Mouse (Mus musculus): ENCODE results near the gene Vmn1r232.

Gene Vmn1r232

DNA sequence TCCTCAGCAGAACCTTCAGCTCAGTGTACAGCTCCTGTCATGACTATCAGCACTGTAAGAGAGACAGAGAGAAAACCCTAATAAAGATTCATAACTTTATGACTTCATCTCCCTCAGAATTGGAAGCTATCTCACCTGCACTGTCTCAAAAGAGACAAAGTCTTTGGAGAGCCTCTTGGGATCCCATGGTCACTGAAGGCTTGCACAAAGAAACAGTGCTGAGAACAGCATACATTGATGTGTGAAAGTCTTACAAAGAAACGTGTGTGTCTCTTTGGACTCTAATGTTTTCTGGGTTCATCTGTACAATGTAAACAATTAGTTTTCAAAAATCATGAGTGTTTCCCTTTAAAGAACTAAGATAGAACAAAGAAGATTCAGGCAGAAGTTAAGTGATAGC, at the start of gene Vmn1r232:
TSS of gene Vmn1r232 (minus strand) at position 101 of the 400 bp plus-strand sequence.
- in situ Hi-C loops (cut with MboI, MseI) = no loop called here

GRCm38 (mm10) chr17:20966681-20967080, 47.2 kb upstream of the Vmn1r232 start:
- in situ Hi-C loops (cut with MboI, MseI) = no loop called here

GRCm38 (mm10) chr17:20965421-20965820, 45.9 kb upstream of the Vmn1r232 start:
- in situ Hi-C loops (cut with MboI, MseI) = no loop called here

DNA sequence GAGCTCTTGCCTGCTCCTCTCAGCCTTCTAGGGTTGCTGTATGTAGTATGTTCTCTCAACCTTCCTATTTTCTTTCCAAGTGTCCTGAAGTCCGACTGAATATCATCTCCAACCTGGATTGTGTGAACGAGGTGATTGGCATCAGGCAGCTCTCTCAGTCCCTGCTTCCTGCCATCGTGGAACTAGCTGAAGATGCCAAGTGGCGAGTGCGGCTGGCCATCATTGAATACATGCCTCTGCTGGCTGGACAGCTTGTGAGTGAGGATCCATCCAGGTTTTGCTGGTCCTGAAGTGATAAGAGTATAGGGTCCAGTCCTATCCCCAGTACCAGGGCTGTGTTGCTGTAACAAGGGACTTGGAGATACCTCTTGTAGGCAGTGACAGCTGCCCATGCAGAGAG, 40.9 kb upstream of the Vmn1r232 start:
- in situ Hi-C loops (cut with MboI, MseI) = no loop called here

DNA sequence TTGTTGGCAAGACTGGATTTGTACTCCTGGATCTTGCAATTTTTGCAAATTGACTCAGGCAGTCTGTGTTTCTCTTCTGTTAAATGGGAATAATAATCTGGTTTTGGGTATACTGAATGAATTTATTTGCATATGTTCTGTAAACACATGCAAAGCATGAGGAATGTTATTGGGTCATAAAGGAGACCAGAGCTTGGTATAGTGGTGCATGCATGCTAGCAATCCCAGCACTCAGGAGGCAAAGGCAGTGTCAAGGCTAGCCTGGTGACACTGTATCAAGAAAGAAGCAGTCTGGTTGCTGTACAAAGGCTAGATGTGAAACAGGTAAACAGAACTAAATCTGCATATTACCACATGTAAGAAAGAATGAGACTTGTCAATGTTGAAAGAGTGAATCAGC, 27.1 kb upstream of the Vmn1r232 start:
- in situ Hi-C loops (cut with MboI, MseI) = loop anchor here (5.0 to 10.0 kb wide), 2 partner anchors 618 to 1421 kb away; partner anchors contain the start of gene Zfp948

DNA sequence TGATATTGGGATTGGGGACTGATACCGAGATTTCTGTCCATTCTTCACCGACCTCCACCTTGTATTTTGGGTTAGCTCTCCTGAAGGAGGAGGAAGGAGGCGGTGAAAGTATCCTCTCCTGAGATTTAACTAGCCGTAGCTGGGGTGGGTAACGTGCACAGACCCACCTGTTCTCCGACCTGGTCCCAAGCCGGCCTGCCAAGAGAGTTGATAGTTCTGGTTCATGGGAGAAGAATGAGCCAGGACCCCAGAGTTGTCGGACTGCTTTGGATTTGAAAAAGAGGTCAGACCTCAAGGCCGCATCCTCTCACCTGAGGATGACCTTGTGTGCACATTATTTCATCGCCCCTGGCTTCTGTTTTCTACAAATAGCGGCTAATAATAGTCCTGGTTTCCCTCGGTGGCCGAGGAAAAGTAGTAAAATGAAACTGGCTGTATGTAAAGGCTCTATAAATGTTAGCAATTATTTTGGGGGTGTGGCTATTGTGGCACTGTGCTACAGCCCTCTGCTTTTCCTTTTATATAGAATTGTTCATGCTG, 26.6 kb upstream of the Vmn1r232 start:
- in situ Hi-C loops (cut with MboI, MseI) = loop anchor here (5.0 to 10.0 kb wide), 2 partner anchors 619 to 1421 kb away; partner anchors contain the start of gene Zfp948

GRCm38 (mm10) chr17:20944985-20945891, 25.7 kb upstream of the Vmn1r232 start, which contains the start of gene Ppp2r1a:
Gene Ppp2r1a, plus strand, starts transcription at chr17:20945311.
- in situ Hi-C loops (cut with MboI, MseI) = loop anchor here (5.0 to 10.0 kb wide), 2 partner anchors 620 to 1422 kb away; partner anchors contain the start of gene Zfp948

DNA sequence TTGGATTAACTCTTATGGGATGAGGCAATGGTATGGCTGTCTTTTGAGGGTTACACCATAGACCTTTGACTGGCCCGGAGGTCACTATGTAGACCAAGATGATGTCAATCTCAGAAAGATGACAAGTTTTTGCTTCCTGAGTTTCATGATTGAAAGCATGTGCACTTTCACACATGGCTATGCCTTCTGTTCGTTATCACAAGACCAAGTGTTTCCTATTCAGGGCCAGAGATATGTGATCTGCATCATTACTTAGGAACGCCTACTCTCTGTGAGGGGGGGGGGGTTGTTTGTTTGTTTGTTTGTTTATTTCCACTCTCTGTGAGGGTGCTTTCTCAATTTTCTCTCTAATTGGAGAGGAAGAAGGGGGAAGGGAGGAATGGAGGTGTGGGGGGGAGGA, 24.7 kb upstream of the Vmn1r232 start:
- in situ Hi-C loops (cut with MboI, MseI) = loop anchor here (10.0 kb wide), 1 partner anchor 621 kb away; the partner anchor contains the start of gene Zfp948

DNA sequence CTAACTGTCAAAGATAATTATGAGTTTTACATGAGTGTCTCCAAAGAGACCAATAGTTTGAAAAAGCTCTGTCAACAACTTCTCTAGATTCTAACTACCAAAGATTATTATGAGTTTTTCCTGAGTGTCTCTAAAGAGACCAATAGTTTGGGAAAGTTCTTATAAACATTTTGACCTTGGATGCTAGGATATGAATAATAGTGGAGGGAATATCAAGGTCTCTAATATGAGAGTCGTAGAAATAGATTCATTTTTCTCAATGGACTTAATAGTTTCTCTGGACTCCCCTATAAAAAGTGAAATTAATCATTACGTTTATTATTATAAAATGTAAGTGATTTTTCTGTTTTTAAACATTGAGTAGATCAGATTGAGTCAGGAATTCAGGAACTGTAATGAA, 14.5 kb downstream of the Vmn1r232 start, which contains the start of gene Vmn1r231:
TSS of gene Vmn1r231 (minus strand) at position 101 of the 400 bp plus-strand sequence.
- in situ Hi-C loops (cut with MboI, MseI) = no loop called here
